Mouse (Mus musculus): ENCODE results near the gene Col19a1.

Col19a1 gene

DNA sequence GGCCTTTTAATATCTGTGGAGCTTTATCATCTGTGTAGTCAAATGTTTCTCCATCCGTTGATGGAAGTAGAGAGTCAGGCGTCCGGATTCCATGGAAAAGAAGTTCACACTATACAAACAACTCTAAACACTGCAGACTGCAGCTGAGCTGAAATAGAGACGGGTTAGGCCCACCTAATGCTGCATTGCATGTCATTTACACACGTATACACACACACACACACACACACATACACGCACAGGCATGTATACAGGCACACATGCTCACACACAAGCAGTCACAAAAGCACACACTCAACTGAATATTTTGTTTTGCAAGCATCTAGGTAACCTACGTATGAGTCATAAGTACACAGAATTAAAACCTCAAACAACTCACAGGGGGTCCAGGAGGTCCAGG, 284.2 kb downstream of the Col19a1 start:
- no peak for DNase-seq

DNA sequence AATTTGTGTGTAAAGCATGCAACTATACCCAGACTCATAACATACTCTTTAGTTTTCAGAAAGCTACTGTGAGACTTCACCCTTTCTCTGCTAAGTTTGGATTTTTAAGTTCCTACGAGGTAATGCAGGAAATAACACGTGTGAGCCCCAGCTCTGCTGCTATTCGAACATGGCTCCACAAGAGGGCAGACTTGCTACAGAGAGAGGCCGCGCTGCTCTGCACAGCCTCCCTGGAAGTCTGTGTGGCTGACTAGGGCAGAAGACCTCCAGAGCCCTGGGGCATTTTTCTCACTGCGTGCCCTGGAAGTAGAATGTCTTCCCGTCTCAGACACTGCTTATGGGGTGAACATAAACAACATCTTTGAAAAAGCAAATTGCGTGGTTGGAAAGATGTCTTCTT, 284.6 kb downstream of the Col19a1 start:
- DNase-seq, result peak; percentile 46

- DNase-seq, result no peak
Observed at GRCm38 (mm10) chr1:24300700-24301099, 286.6 kb downstream of the Col19a1 start.

DNA sequence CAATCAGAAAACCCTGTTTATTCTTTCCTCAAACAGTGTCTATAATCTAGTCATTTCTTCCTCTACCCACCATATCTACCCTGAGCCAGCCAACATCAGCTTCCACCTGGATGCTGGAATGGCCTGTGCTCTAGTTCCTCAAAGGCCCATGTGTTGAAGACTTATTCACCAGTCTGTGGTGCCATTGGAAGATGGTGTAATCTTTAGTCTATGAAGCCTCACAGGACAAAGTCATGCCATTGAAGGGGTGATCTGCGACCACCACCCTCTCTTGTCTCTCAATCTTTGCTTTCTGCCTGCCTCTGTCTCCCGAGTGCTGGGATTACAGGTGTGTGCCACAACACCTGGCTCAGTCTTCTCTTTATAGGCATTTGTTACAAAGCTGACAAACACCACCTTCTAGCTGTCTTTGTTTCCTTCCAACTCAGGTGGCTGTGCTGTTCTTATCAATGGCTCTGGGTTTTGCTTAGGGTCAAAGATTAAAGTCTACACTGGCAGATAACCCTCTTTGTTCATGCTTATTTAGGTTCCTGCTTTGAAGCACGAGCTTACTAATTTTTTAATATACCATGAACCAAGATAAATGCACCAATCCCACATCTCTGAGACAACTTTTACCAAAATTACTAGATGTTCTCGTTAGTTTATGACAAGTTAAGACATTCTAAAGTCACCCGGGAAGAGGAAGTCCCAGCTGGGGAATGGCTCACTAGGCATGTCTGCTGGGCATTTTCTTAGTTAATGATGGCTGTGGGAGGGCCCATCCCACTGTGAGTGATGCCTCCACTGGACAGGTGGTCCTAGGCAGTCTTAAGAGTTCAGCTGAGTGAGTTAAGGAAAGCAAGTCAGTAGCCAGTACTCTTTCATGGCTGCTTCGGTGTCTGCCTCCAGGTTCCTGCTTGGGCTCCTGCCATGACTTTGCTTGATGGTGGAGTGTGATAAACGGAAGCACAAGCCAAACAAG, 292.0 kb downstream of the Col19a1 start:
- no peak for DNase-seq

DNA sequence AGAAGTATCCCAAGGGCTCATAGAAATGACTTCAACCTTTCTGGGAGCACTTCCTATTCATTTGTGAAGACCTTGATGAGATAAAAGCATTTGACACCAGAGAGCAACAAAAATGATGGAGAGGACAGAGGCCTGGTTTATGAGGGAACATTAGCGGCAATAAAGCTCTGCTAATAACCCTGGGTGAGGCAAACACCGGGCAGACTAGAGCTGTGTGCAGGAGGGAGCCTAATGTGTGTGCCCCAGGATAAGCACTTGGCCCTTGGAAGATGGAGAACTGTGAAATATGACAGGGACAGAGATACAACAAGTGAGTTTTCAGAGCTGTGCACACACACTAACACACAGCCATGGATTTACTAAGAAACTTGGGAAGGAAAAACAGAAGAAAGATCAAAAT, 294.8 kb downstream of the Col19a1 start:
- DNase-seq, result no peak

- DNase-seq, result no peak
Observed at GRCm38 (mm10) chr1:24286360-24286759, 300.9 kb downstream of the Col19a1 start.

- DNase-seq, result no peak
Observed at GRCm38 (mm10) chr1:24267022-24267421, 320.2 kb downstream of the Col19a1 start.

- DNase-seq, result no peak
Observed at GRCm38 (mm10) chr1:24261181-24261580, 326.1 kb downstream of the Col19a1 start.

DNA sequence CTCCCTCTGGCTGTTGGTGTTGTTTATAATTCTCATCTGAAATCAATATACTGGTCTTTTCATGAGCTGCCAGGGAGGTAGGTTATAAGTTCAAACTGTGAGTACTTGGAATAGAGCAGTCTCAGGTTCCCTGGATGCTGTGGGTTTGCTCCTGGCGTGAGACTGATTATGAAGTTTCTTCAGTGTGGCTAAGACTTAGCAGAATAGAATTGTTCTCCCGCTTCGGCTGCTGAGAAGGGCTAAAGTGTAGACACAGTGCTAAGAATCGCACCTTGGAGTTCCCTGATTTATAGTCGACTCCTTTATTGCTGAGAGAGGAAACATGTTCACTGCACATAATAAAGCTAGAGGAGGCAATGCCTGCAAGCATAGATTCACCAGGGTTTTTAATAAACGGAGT, 327.9 kb downstream of the Col19a1 start:
- no peak for DNase-seq

GRCm38 (mm10) chr1:24257961-24258360, 329.3 kb downstream of the Col19a1 start:
- no peak for DNase-seq

- DNase-seq, result peak; percentile 5
Observed at GRCm38 (mm10) chr1:24249105-24249664, 338.1 kb downstream of the Col19a1 start.

DNA sequence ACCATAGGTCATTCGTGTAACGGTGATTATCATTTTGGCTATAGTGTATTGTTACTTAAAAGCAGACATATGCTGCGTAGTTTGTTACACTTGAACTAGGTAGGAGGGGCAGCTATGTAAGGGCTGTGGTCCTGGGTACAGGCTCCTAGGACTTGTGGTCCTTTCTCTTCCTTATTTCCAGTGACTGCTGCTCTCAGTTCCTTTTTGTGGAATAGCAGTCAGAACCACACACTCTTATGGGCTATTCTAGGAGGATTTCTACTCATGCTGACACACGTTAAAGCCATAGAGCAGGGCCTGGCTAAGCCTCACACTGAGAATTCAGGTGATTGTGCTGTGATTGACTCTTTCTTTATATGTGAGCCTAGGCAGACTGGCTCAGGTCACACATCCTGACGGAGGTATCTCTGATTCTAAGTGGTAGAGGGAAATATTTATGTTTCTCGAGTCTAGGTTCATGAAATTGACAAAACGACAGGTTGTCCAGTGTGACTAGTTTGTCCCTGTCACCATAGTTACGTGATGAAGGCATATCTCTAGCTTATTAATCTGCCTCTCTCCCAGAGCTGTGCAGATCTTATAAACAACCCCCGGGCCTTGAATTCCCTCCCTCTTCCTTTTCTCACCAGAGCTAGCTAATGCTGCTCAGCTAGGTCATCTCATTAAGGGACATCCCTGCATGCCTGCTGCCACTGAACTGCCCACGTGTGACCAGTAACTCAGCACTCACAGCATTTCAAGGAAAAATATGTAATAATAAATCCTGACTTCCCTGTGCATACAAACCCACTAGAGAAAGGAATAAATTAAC, 338.8 kb downstream of the Col19a1 start:
- no peak for DNase-seq

GRCm38 (mm10) chr1:24245700-24246375, 341.4 kb downstream of the Col19a1 start:
- no peak for DNase-seq

DNA sequence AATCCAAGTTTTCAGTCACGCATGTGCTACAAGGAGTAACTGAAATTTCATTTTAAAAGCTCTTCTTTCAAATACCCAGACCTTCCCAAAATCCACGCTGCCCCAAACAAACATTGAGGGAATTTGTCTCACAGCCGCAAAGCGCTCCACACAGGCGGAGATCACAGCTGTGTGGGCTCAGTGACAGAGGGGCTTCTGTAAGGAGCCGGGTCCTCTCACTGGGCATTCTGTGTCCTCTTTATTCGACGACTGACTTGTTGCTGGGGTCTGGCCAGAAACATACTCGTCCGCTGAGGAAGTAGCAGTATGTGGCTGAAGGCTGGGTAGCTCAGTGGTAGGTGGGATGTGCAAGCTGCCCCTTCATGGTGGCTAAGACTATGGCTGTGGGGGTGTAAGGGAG, 342.3 kb downstream of the Col19a1 start:
- DNase-seq, result no peak

- no peak for DNase-seq
Observed at GRCm38 (mm10) chr1:24240039-24240691, 347.1 kb downstream of the Col19a1 start.

GRCm38 (mm10) chr1:24236330-24236729, 350.9 kb downstream of the Col19a1 start:
- no peak for DNase-seq

DNA sequence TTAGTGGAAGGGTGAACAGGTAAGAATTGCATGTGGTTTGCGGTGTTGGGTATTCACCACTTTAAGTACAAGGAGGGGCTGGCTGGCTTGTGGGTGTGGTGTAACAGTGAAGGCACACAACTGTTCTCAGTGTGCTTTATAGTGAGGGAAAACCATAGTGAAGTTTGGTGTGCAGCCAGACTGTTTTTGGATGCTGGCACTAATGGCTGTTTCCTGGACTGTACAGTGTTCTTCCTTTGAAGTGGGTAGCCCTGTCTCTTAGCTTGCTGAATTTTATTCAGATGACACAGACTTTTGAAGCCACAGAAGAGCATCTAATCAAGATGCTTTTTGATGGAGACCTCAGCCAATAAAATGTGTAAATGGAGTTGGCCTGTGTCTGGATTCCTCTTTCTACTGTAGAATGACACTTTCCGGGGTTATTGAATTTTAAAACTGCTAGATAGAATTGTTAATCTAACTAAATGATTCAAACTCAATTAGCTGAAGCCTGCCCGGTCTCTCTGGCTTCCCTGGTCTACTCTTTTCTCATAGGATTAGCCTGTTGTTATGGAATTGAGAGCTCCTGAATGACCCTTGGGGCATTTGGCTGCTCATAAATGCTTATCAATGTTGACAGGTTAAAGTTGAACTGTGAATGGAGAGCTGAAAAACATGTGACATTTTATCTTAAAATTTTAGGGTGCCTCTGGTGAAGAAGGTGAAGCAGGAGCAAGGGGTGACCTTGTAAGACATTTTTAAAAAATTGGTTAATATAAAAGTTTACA, 355.6 kb downstream of the Col19a1 start:
- DNase-seq, result no peak

- DNase-seq, result no peak
Observed at GRCm38 (mm10) chr1:24230428-24230827, 356.8 kb downstream of the Col19a1 start.

DNA sequence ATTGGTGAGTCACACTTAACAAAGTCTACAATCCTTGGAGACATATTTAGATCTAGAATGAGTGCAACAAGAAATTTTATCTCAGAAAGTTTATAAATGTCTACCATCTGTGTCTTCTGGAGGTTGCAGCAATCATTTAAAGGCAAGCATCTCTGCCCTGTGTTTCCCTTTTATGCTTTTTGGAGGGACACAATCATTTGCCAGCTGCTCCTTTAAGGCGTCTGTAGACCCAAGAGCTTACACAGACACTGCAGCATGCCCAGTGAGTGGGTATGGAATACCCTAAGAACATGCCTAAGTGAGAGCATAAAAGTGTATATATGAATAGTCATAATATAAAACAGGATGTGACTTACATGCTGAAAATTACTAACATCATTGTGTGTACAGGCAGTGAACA, 357.7 kb downstream of the Col19a1 start:
- DNase-seq, result no peak

DNA sequence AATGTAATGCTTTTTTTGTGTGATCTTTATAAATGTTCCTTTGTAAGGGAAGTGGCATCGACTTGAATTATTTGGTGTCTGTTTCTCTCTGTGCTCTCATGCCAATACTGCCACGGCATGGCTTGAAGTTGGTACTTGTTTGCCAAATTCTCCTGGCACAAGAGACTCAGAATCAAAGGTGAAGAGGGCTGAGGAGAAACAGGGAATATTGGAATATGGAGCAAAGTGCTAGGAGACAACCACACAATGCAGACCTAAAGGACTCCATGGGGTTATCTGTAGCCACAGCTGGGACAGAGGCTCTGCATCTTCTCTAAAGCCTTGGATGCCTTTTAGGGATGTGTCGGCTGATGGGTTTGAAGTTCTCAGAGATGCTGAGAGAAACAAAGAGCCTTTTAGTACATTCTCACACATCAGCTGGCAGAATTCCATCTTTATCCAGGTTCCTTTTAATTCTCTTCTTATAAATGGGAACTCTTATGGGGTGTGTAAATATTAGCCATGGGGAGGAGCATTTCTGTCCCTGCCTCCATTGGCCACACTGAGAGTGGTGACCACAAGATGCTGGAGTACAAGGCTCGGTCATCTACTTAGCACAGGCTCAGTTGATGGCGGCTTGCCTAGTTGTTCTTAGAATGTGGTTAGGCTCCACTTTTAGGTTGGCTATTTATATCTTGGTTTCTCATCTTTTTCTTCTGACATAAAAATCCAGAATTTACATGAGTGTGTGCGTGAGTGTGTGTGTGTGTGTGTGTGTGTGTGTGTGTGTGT, 360.1 kb downstream of the Col19a1 start:
- DNase-seq, result no peak

All from kidney, adult 18-20 months (tissue).